Mouse (Mus musculus) thymus, postnatal 25 days (tissue): Measurements from ENCODE around the gene Hace1.

Experiments used
- DNase-seq: peaks from one replicate; pipeline ENCODE4 v3.0.0; 2022

Gene Hace1

DNA sequence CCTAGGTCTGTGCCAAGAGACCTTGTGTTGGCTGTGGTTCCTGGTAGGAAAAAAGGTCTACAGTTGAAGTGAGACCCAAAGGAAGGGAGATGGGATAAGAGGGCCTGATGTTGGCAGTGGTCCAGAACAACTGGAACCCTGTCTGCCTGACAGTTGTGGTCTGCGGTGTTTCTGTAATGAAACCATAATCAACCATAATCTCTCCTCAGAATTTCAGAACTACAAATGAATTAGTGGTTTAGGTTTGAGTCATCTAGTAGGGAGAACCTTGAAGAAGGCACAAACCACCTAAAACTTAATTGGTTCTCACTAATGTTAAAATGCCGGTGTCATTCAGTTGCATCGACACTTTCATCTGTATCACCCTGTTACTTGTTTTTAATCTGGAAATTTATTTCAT lies 133.2 kb downstream of the Hace1 start:
- no peak for DNase-seq

- no peak for DNase-seq
These were observed 133.7 kb downstream of the Hace1 start for GRCm38 (mm10) chr10:45711348-45711747.
